Mouse (Mus musculus) inflammation-experienced regulatory T-cells, adult 6 months (primary cell): ENCODE measurements at regions not wholly inside any gene's neighbourhood (a gene's known extent, or its start where the extent isn't known, plus 50 kb on each side); places are given as distances from the start of the nearest gene placed in this dataset.

Experiments used
- ATAC-seq: one replicate; pipeline ENCODE4 v1.8.0; 2017

DNA sequence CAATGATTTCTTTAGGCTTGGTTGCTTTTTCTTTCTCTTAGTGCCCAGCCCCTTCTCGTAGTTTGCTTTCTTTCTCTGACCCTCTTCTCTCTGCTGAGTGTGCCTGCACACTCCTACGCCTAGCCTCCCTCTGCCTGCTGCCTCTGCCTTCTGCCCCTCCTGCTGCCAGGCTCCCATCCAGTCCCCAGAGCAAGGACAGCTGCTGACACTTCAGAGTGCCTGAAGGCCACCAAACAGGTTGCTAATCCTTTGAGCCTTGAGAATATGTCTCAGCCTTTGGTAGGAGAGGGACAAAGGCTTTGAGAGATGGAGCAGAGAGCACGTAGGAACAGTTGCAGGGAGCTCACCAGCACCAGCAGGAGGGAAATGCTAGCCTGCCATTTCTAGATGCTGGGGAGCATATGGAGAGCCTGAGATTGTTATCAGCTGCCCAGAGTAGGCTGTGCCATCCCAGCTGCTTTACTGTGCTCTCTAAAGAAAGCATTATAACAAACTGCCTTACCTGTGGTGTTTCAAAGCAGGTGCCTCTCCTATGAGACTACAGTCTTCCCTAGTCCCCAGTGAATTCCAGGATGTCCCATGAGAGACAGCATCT is 103.0 kb upstream of the Arrdc4 start:
- ATAC-seq, result no peak

DNA sequence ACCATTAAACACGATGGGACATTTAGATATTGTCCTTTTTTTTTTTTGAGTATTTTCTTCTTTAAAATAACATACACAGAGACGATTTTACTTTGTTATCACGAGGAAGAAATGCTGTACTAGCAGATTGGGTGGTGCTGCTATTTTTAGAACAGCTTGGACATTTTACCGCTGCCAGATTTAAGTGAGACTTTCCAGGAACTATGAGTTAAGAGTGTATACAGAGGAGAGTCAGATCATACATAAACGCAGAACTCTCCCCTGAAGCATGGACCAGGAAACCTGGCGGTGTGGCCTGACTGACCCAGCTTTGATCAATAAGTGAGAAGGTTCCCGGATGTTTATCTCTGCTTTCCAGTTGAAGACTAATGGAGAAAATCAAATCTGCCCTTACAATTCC is 95.6 kb upstream of the Arrdc4 start:
- no peak for ATAC-seq

DNA sequence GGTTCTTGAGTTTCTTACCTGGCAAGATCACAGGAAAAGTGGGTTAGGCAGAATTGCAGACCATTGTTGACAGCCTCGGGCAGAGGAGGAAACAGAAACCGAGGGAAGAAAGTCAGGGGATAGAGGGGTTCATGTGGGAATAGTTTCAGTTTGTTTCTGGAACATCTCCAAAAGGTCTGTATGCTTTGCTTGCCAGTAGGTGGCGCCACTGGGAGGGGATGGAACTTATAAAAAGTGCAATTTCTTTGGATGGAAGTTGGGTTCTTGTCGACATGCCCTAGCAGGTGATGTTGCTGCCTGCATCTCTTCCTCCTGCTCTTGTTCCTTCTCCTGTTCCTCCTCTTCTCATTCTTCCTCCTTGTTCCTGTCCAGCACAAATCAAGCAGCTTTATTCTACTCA is 94.3 kb upstream of the Arrdc4 start:
- no peak for ATAC-seq

DNA sequence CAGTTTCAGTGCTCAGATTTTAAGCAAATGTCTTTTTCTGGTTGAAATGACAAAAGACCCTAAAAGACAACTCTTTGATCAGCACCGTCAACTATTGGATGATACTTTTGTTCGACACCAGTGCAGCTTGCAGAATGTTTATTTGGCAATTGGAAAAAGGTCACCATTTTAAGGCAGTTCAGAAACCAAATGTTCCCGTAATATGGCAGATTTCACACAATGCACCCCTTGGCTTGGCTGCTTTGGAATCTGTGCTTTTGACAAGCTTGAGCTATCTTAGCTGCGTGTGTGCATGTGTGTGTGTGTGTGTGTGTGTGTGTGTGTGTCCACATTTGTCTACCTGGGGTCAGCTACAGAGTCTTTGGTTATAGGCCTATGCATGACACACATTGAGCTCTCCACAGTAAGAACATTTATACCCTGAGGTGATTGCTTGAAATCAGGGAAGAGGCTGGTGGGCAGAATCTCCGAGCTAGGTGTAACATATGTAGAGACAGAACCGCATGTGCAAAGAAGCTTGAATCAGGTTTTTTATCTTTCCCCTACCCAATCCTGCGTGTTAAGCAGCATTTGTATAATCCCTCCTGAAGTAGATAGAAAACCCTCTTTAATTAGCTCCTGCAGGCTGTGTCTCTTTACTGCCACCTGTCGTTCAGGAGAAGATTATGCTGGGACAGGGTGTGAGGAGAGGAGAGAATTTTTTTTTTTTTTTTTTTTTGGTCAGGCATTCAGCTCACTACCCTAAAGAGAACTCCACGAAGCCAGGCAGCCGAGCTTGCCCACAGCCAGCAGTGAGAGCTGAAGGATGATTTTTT is 85.1 kb upstream of the Arrdc4 start:
- ATAC-seq, result no peak

GRCm38 (mm10) chr7:68833517-68833916 is 84.5 kb upstream of the Arrdc4 start:
- no peak for ATAC-seq

- peak; percentile 65 for ATAC-seq
These were observed 80.8 kb upstream of the Arrdc4 start for GRCm38 (mm10) chr7:68829861-68830260.

GRCm38 (mm10) chr7:68824399-68824798 is 75.4 kb upstream of the Arrdc4 start:
- ATAC-seq, result no peak

- ATAC-seq, result no peak
These were observed 74.6 kb upstream of the Arrdc4 start for GRCm38 (mm10) chr7:68823646-68824045.

GRCm38 (mm10) chr7:68823189-68823588 is 74.1 kb upstream of the Arrdc4 start:
- peak; percentile 60 for ATAC-seq

- ATAC-seq, result no peak
These were observed 66.0 kb upstream of the Arrdc4 start for GRCm38 (mm10) chr7:68814823-68815666.

GRCm38 (mm10) chr7:68809782-68810181 is 60.7 kb upstream of the Arrdc4 start:
- no peak for ATAC-seq
